Mouse (Mus musculus) testis, adult 2 months (tissue): Measurements from ENCODE around the gene Prpsap1.

Source experiments
- CTCF ChIP-seq: fragments of 200-500 bp; IDR thresholded peaks from 2 replicates; pipeline ENCODE4 v1.5.1; 2012; ENCODE audit warnings: low read depth, mild to moderate bottlenecking, inconsistent platforms, low read length, moderate library complexity; ENCODE audit not compliant: control insufficient read depth, insufficient read depth, insufficient replicate concordance
- POLR2A ChIP-seq: fragments of 200-500 bp; IDR thresholded peaks from 2 replicates; pipeline ENCODE4 v1.6.1; 2012; ENCODE audit warnings: low read depth, mild to moderate bottlenecking, inconsistent platforms, low read length, moderate library complexity; ENCODE audit not compliant: control insufficient read depth

DNA sequence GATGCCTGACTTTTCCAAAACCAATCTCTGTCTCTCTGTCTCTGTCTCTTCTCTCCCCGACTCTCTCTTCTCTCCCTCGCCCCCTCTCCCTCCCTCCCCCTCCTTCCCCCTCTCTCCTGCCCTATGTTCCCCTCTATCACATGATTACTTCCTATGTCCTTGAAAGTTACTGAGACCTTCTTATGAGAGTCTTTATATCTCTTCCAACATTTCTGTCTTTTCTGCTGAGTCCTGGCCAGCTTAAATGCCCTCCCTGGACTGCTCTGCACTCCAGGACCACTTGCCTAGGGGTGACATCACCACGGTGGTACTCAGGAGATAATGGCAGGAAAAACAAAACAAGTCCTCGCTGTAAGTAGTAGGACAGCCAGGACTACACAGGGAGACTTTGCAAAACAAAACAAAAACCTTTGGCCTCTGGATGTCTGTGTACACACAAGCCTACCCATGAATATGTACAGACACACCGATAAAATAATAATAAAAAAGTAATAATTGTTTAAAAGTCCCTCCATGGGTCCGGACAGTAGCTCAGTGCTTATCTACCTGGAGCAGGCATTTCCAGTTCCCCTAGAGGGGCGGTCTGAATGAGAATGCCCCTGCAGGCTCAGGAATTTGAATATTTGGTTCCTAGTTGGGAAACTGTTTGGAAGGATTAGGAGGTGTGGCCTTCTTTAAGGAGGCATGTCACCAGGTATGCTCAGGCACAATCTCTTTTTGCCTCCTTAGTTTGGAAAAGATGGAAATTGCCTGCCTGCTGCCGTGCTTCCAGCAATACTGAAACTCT lies 69.2 kb downstream of the Prpsap1 start:
- no peak for TF ChIP-seq POLR2A
- TF ChIP-seq CTCF: no peak
